Mouse (Mus musculus): ENCODE measurements around the gene Fgfbp1.

DNA sequence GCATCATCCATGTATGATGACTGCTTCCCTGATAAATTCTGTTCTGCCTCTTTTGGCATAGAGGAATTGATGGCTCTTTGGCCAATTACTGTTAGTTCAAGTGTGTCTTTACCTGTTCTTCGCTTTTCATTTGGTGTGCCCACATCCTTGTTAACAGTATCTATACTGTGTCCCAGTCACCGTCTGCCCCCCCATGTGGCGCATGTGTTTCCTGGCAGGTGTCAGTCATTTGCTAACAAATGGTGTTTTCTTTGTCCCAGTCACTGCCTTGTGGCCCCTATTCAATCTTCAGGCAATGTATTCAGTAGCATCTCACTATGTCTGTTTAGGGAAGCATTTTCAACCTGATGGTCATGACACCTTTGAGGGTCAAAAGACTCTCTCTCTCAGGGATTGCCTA lies 20.5 kb downstream of the Fgfbp1 start:
- TF ChIP-seq GATA1 (IDR thresholded peaks at IDR 0.05; ENCODE audit: borderline replicate concordance, low read length) (no peak), FLI1 (IDR thresholded peaks at IDR 0.05; ENCODE audit: low read length) (no peak)

Data from megakaryocyte, embryonic 14.5 days (primary cell).